In genomic region chr5:136773044-136774039, GRCm38 (mm10) we compare ENCODE assay signal across 13 mouse cellular contexts.
DNase-seq lines count a peak whose midpoint lies in the region; ATAC-seq and TF ChIP-seq lines count a peak whose summit lies in the region.
"Had no signal": no experiment of that assay in that cellular context is flagged by ENCODE, and none has a peak within 500 bp of the region (broad histone marks: within the 10 kb centered on the region; RNA-seq: fewer than 3 reads in every experiment).

No protein-coding gene starts in this region.

- H3K9me3 ChIP-seq in heart, embryonic 15.5 days (replicated peaks) = no peaks in the 10 kb centered on the region
- H3K9me3 ChIP-seq in lung, embryonic 16.5 days (ENCODE audit: control insufficient read depth, low read length) = 0 out of 2 replicates have a peak, but pooled peaks cover 4% of the 10 kb centered on the region

- DNase-seq in heart, adult 18-20 months = no peak
- DNase-seq in lung, adult 2 months = no peak
- no peak for DNase-seq in natural killer cell, adult 2 months (ENCODE audit: low spot score in 2 of 2)
- DNase-seq: cerebellum, postnatal 10 days; kidney, adult 8-10 months; lung, postnatal 14 days; spleen, adult 18-20 months had no signal

- TF ChIP-seq CTCF in lung, adult 2 months (IDR thresholded peaks at IDR 0.05; ENCODE audit: insufficient read depth, low read length) = no peak
- 0 out of 2 replicates have a peak, but pooled peaks have one; percentile 14 for TF ChIP-seq CTCF in cortical plate, adult 2 months (IDR thresholded peaks at IDR 0.05; ENCODE audit: extremely low read depth, insufficient read depth, low read length)

- no peak overlapping the region for H3K4me2 ChIP-seq in heart, embryonic 15.5 days
- H3K4me2 ChIP-seq in lung, embryonic 16.5 days (ENCODE audit: low read depth, low read length) = no peak overlapping the region
- H3K4me2 ChIP-seq: heart, embryonic 13.5 days had no signal

- TF ChIP-seq POLR2A in lung, adult 2 months (IDR thresholded peaks at IDR 0.05; ENCODE audit: borderline replicate concordance, extremely low read depth, low read depth, low read length) = no peak
- no peak for TF ChIP-seq POLR2A in cortical plate, adult 2 months (IDR thresholded peaks at IDR 0.05; ENCODE audit: extremely low read depth, insufficient read depth, low read length)

- peak; percentile 52; the same call in 1 of the 2 replicates for ATAC-seq in heart, embryonic 15.5 days (replicated peaks; ENCODE audit: insufficient number of reproducible peaks, insufficient read depth, low FRiP score, low read depth)
- ATAC-seq in lung, embryonic 16.5 days (ENCODE audit: low read depth) = peak; percentile 43; the same call in 1 of the 2 replicates
- 0 out of 2 replicates have a peak, but pooled peaks have one; percentile 22 for ATAC-seq in megakaryocyte-erythroid progenitor cell, adult 5-6 weeks (replicated peaks; ENCODE audit: low FRiP score, low TSS enrichment, poor library complexity, severe bottlenecking)
- no peak for ATAC-seq in cerebellum, adult (ENCODE audit: insufficient number of reproducible peaks, low FRiP score, low TSS enrichment)

- H3K36me3 ChIP-seq in heart, embryonic 15.5 days = no peaks in the 10 kb centered on the region
- no peaks in the 10 kb centered on the region for H3K36me3 ChIP-seq in lung, embryonic 16.5 days (ENCODE audit: control insufficient read depth, insufficient read depth, low read length)
- H3K36me3 ChIP-seq: heart, embryonic 13.5 days had no signal

- H3K27me3 ChIP-seq in heart, embryonic 15.5 days = no peaks in the 10 kb centered on the region
- H3K27me3 ChIP-seq in lung, embryonic 16.5 days (ENCODE audit: control insufficient read depth, insufficient read depth, low read depth, low read length) = no peaks in the 10 kb centered on the region
- H3K27me3 ChIP-seq: heart, embryonic 13.5 days had no signal

- H3K4me1 ChIP-seq in heart, embryonic 15.5 days (replicated peaks) = peaks cover 6% of the 10 kb centered on the region; the same call in 1 of the 2 replicates
- no peaks in the 10 kb centered on the region for H3K4me1 ChIP-seq in lung, embryonic 16.5 days (replicated peaks; ENCODE audit: control insufficient read depth, insufficient read depth, low read length)
- no peaks in the 10 kb centered on the region for H3K4me1 ChIP-seq in lung, adult 2 months (ENCODE audit: control insufficient read depth, insufficient read depth, low read length)
- H3K4me1 ChIP-seq in cortical plate, adult 2 months (ENCODE audit: control insufficient read depth, insufficient read depth, low read length) = no peaks in the 10 kb centered on the region

- no peak overlapping the region for H3K4me3 ChIP-seq in heart, embryonic 15.5 days
- no peak overlapping the region for H3K4me3 ChIP-seq in lung, embryonic 16.5 days (ENCODE audit: low read length)
- H3K4me3 ChIP-seq in lung, adult 2 months (replicated peaks; ENCODE audit: extremely low read depth, low read depth, low read length) = no peak overlapping the region
- H3K4me3 ChIP-seq in cortical plate, adult 2 months (ENCODE audit: insufficient read depth, low read length) = no peak overlapping the region
- H3K4me3 ChIP-seq: heart, embryonic 13.5 days had no signal

- no peak overlapping the region for H3K9ac ChIP-seq in heart, embryonic 15.5 days
- H3K9ac ChIP-seq in lung, embryonic 16.5 days (ENCODE audit: low read length) = no peak overlapping the region
- H3K9ac ChIP-seq: heart, embryonic 13.5 days had no signal

- no peak overlapping the region for H3K27ac ChIP-seq in heart, embryonic 15.5 days
- no peak overlapping the region for H3K27ac ChIP-seq in lung, embryonic 16.5 days (ENCODE audit: low read length)
- H3K27ac ChIP-seq in cortical plate, adult 2 months (ENCODE audit: insufficient read depth, low read length) = no peak overlapping the region
- H3K27ac ChIP-seq: heart, embryonic 13.5 days had no signal

- 51% methylated on average over 22 of the region's 22 CpGs for WGBS in heart, embryonic 15.5 days
- 49% methylated on average over 22 of the region's 22 CpGs for WGBS in lung, embryonic 16.5 days
- WGBS in lung, adult 2 months = 60% methylated on average over 22 of the region's 22 CpGs
